Mouse (Mus musculus): ENCODE measurements around the gene Psma3.
A peak's percentile ranks its signal among the peaks of the same experiment; 100 is the strongest.

DNA sequence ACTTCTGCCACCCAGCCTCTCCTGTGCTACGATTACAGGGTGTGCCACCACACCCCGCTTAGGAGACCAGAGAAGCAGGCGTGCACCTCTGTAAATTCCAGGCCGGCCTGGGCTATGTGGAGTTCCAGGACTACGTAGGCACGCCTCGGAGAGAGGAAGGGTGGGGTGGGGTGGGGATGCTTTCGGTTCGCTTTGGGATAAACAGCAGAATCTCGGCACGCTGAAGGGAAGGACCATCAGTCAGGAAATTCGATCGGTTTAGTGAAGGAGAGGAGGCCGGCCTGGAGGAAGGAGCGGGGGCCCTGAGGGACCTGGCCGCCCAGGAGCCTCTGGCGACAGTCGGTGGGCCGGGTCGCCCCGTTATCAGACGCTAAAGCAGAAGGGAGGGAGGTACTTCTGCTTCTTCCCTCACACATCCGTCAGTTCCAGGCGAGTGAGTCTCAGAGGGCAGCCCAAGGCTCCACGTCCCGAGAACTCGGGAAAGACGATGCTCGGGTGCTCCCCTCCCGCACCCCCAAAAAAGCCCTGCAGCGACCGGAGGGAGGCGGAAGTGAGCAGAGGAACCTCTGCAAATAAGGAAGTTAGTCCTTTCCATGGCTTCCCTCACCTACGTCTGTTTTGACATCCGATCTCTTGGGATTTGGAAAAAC, 6.2 kb upstream of the Psma3 start:
- TF ChIP-seq CTCF (IDR thresholded peaks at IDR 0.05; ENCODE audit: extremely low read depth, insufficient read length, insufficient replicate concordance, low read depth, low read length) (peak; percentile 67; the same call in 1 of the 2 replicates), POLR2A (IDR thresholded peaks at IDR 0.05; ENCODE audit: low read depth, low read length) (no peak; the same call in 1 of the 2 replicates)

Measured in small intestine, adult 2 months (tissue).